Mouse (Mus musculus) ES-Bruce4 (cell line): ENCODE results near the gene Gm29666. TPM values are rescaled to one million over a fixed set of nuclear protein-coding genes. Genes with fewer than 3 reads are reported as not detected.

ENCODE experiments used
- H3K27ac ChIP-seq: 2 replicates; pipeline ENCODE4 v1.5.1; 2012; ENCODE audit warnings: low read length, inconsistent platforms; ENCODE audit not compliant: insufficient read depth
- H3K27me3 ChIP-seq: 2 replicates; pipeline ENCODE4 v1.6.1; 2012; ENCODE audit warnings: mild to moderate bottlenecking, low read length, inconsistent platforms; ENCODE audit not compliant: control insufficient read depth, poor library complexity, insufficient read depth, severe bottlenecking
- H3K36me3 ChIP-seq: 2 replicates; pipeline ENCODE4 v1.6.1; 2012; ENCODE audit warnings: inconsistent platforms, mild to moderate bottlenecking, low read length, moderate library complexity; ENCODE audit not compliant: control insufficient read depth, poor library complexity, insufficient read depth, severe bottlenecking
- H3K4me1 ChIP-seq: one replicate; pipeline ENCODE4 v1.8.1; 2011; ENCODE audit warnings: low read length; ENCODE audit not compliant: control insufficient read depth, insufficient read depth
- H3K4me3 ChIP-seq: 2 replicates; pipeline ENCODE4 v1.5.1; 2011; ENCODE audit warnings: low read depth, mild to moderate bottlenecking, low read length
- H3K9ac ChIP-seq: 2 replicates; pipeline ENCODE4 v1.6.1; 2012; ENCODE audit warnings: low read depth, mild to moderate bottlenecking, inconsistent platforms; ENCODE audit not compliant: poor library complexity, severe bottlenecking
- H3K9me3 ChIP-seq: replicated peaks from 2 replicates; pipeline ENCODE4 v1.6.1; 2012; ENCODE audit warnings: mild to moderate bottlenecking, low read length, inconsistent platforms; ENCODE audit not compliant: control insufficient read depth, poor library complexity, insufficient read depth, severe bottlenecking
- CTCF ChIP-seq: IDR thresholded peaks from one replicate; pipeline ENCODE4 v1.8.1; 2011; ENCODE audit warnings: low read depth, low read length
- EP300 ChIP-seq: IDR thresholded peaks from 2 replicates; pipeline ENCODE4 v1.6.1; 2011; ENCODE audit warnings: low read depth, low read length; ENCODE audit not compliant: insufficient read depth
- POLR2A ChIP-seq: IDR thresholded peaks from one replicate; pipeline ENCODE4 v1.8.1; 2011; ENCODE audit warnings: low read length; ENCODE audit not compliant: insufficient read depth
- polyA plus RNA-seq: library from polyadenylated mRNA; stranded (reverse); fragments of >200 nt; gene quantifications from 2 replicates; pipeline ENCODE4 v1.2.4, GENCODE M21; 2011; ENCODE audit warnings: low read depth; ENCODE audit not compliant: missing spikeins, insufficient read depth, insufficient read length

Gm29666 gene
- polyA plus RNA-seq, 1 experiment: 1.1 TPM

DNA sequence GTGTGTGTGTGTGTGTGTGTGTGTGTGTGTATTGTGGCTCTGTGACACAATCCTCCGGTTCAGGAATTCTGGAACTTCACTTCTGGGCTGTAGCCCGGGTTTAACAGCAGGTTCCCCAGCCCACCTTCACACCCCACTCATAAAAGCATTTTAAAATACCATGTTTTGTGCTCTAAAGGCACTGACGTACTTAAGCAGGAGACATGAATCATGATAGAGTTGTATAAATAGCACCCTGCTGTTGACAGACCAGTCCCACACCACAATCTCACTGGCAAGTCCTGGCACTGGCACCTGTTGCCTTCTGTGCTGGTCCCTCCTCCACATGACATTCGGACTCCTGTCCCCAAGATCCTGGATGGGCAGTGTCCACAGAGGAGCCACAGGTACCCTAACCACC lies 46.0 kb downstream of the Gm29666 start:
- no peak for TF ChIP-seq POLR2A
- TF ChIP-seq EP300: no peak
- no peak for TF ChIP-seq CTCF
- H3K36me3 ChIP-seq: no peaks in the 10 kb centered on the region

GRCm38 (mm10) chr15:84873079-84873478 lies 46.8 kb downstream of the Gm29666 start:
- no peak overlapping the region for H3K9ac ChIP-seq
- TF ChIP-seq CTCF: no peak
- no peak for TF ChIP-seq EP300
- TF ChIP-seq POLR2A: no peak
- no peak overlapping the region for H3K4me3 ChIP-seq
- no peaks in the 10 kb centered on the region for H3K9me3 ChIP-seq
- H3K27ac ChIP-seq: no peak overlapping the region
- no peaks in the 10 kb centered on the region for H3K4me1 ChIP-seq
- no peaks in the 10 kb centered on the region for H3K36me3 ChIP-seq
- no peaks in the 10 kb centered on the region for H3K27me3 ChIP-seq

More for the DNA sequence above, 46.0 kb downstream of the Gm29666 start:
- Histone ChIP-seq H3K27me3 (no peaks in the 10 kb centered on the region), H3K4me1 (no peaks in the 10 kb centered on the region), H3K9me3 (no peaks in the 10 kb centered on the region), H3K9ac (no peak overlapping the region), H3K4me3 (no peak overlapping the region), H3K27ac (no peak overlapping the region)

- no peaks in the 10 kb centered on the region for H3K4me1 ChIP-seq
- H3K9ac ChIP-seq: no peak overlapping the region
- no peaks in the 10 kb centered on the region for H3K9me3 ChIP-seq
- no peak overlapping the region for H3K27ac ChIP-seq
- H3K36me3 ChIP-seq: no peaks in the 10 kb centered on the region
- no peak overlapping the region for H3K4me3 ChIP-seq
- no peaks in the 10 kb centered on the region for H3K27me3 ChIP-seq
- TF ChIP-seq CTCF: no peak
- no peak for TF ChIP-seq EP300
- TF ChIP-seq POLR2A: no peak
These were observed 48.0 kb downstream of the Gm29666 start for GRCm38 (mm10) chr15:84871802-84872201.

- no peaks in the 10 kb centered on the region for H3K27me3 ChIP-seq
- TF ChIP-seq EP300 (no peak), POLR2A (no peak), CTCF (no peak)
- H3K36me3 ChIP-seq: no peaks in the 10 kb centered on the region
- H3K27ac ChIP-seq: no peak overlapping the region
- no peaks in the 10 kb centered on the region for H3K4me1 ChIP-seq
- no peak overlapping the region for H3K4me3 ChIP-seq
- H3K9me3 ChIP-seq: no peaks in the 10 kb centered on the region
- no peak overlapping the region for H3K9ac ChIP-seq
These were observed 57.9 kb downstream of the Gm29666 start for GRCm38 (mm10) chr15:84861911-84862310.

Other genes starting within 250 kb of the Gm29666 start
- gene Arhgap8, start 200.0 kb downstream of the Gm29666 start, polyA plus RNA-seq: 41.1 and 43.9 TPM in 2 replicates
- 2.6 and 4.2 TPM in 2 replicates for gene Phf21b, start 64.0 kb downstream of the Gm29666 start, polyA plus RNA-seq
- gene Nup50, start 3.4 kb upstream of the Gm29666 start, polyA plus RNA-seq: 67.3 and 69.8 TPM in 2 replicates
- 20.8 and 26.5 TPM in 2 replicates for gene 5031439G07Rik, start 68.5 kb upstream of the Gm29666 start, polyA plus RNA-seq
- not detected in 2 replicates for gene Upk3a, start 97.1 kb upstream of the Gm29666 start, polyA plus RNA-seq
- 32.3 and 32.4 TPM in 2 replicates for gene Fam118a, start 108.9 kb upstream of the Gm29666 start, polyA plus RNA-seq
- 4.8 TPM in 2 replicates for gene Smc1b, start 211.9 kb upstream of the Gm29666 start, polyA plus RNA-seq
- not detected in 2 replicates for gene Ribc2, start 212.0 kb upstream of the Gm29666 start, polyA plus RNA-seq